Mouse (Mus musculus) CH12.LX (cell line): Measurements from ENCODE around the gene Rsu1. TPM values are rescaled to one million over a fixed set of nuclear protein-coding genes. Genes with fewer than 3 reads are reported as not detected.
A peak's percentile ranks its signal among the peaks of the same experiment; 100 is the strongest.

Source experiments
- DNase-seq: peaks from one replicate; pipeline ENCODE4 v3.0.0-alpha.2; 2013; ENCODE audit errors: extremely low read depth
- H3K27ac ChIP-seq: 2 replicates; pipeline ENCODE4 v1.5.1; 2012; ENCODE audit warnings: low read depth, mild to moderate bottlenecking, control low read depth, moderate library complexity; ENCODE audit not compliant: insufficient read depth
- H3K27me3 ChIP-seq: replicated peaks from 2 replicates; pipeline ENCODE3; 2012; ENCODE audit warnings: inconsistent platforms
- H3K36me3 ChIP-seq, 2 experiments: replicated peaks in 1 of 2; 2 replicates each; pipeline versions ENCODE3 to v1.6.1; 2012; ENCODE audit warnings: inconsistent platforms in 1 of 2, low read length in 1 of 2, mild to moderate bottlenecking in 1 of 2, mixed read lengths in 1 of 2, moderate library complexity in 1 of 2; ENCODE audit not compliant: control insufficient read depth in 1 of 2, insufficient read depth in 1 of 2
- H3K4me1 ChIP-seq, 2 experiments: 2 replicates each; pipeline ENCODE4 v1.6.1; 2012; ENCODE audit warnings: inconsistent platforms in 1 of 2, moderate library complexity in 1 of 2; ENCODE audit not compliant: insufficient read depth in 2 of 2, control insufficient read depth in 1 of 2
- H3K4me2 ChIP-seq: 2 replicates; pipeline ENCODE4 v1.6.1; 2012; ENCODE audit warnings: low read depth, mild to moderate bottlenecking, control low read depth; ENCODE audit not compliant: poor library complexity, insufficient read depth, severe bottlenecking
- H3K4me3 ChIP-seq, 3 experiments: fragments of 150-350 bp in 1 of 3; sonication (generic) in 1 of 3; replicated peaks in 1 of 3; 2 replicates each; pipeline versions ENCODE3 to v1.5.1; 2011 to 2012; ENCODE audit warnings: low read depth in 2 of 3, low read length in 2 of 3, mild to moderate bottlenecking in 2 of 3, moderate library complexity in 2 of 3, control low read depth in 1 of 3, improper control_type of control experiment in 1 of 3, inconsistent platforms in 1 of 3, mixed read lengths in 1 of 3; ENCODE audit not compliant: poor library complexity in 1 of 3
- H3K79me2 ChIP-seq: replicated peaks from 2 replicates; pipeline ENCODE4 v1.6.1; 2012; ENCODE audit warnings: mild to moderate bottlenecking, moderate library complexity; ENCODE audit not compliant: control insufficient read depth, poor library complexity, insufficient read depth, severe bottlenecking; ENCODE audit errors: extremely low read depth
- H3K9ac ChIP-seq: 2 replicates; pipeline ENCODE4 v1.6.1; 2012; ENCODE audit warnings: low read depth, mild to moderate bottlenecking, control low read depth, moderate library complexity; ENCODE audit not compliant: insufficient read depth
- H3K9me3 ChIP-seq: replicated peaks from 2 replicates; pipeline ENCODE3; 2012; ENCODE audit warnings: low read length, inconsistent platforms, mixed read lengths
- BHLHE40 ChIP-seq: IDR thresholded peaks from 2 replicates; pipeline ENCODE4 v1.6.1; 2011; ENCODE audit warnings: mild to moderate bottlenecking, low read depth, low read length, improper control_type of control experiment
- ELF1 ChIP-seq: IDR thresholded peaks from 2 replicates; pipeline ENCODE4 v1.6.1; 2014; ENCODE audit warnings: low read depth, mild to moderate bottlenecking, inconsistent platforms, low read length, improper control_type of control experiment
- EP300 ChIP-seq: IDR thresholded peaks from 2 replicates; pipeline ENCODE4 v1.6.1; 2011; ENCODE audit warnings: low read length, improper control_type of control experiment
- ETS1 ChIP-seq: conservative IDR thresholded peaks from 2 replicates; pipeline ENCODE4 v1.6.1; 2012; ENCODE audit warnings: low read depth, mild to moderate bottlenecking, inconsistent platforms, low read length, improper control_type of control experiment, moderate library complexity
- HCFC1 ChIP-seq: IDR thresholded peaks from 2 replicates; pipeline ENCODE4 v1.6.1; 2012; ENCODE audit warnings: low read depth, mild to moderate bottlenecking, inconsistent platforms, low read length, improper control_type of control experiment
- KAT2A ChIP-seq: IDR thresholded peaks from 2 replicates; pipeline ENCODE4 v1.6.1; 2012; ENCODE audit warnings: low read length, improper control_type of control experiment, inconsistent platforms; ENCODE audit not compliant: insufficient replicate concordance
- MAZ ChIP-seq: IDR thresholded peaks from 2 replicates; pipeline ENCODE4 v1.6.1; 2012; ENCODE audit warnings: low read depth, mild to moderate bottlenecking, inconsistent platforms, low read length, improper control_type of control experiment, moderate library complexity
- MEF2A ChIP-seq: IDR thresholded peaks from 2 replicates; pipeline ENCODE4 v1.6.1; 2014; ENCODE audit warnings: low read depth, mild to moderate bottlenecking, inconsistent platforms, low read length, improper control_type of control experiment, borderline replicate concordance
- MYC ChIP-seq: IDR thresholded peaks from 2 replicates; pipeline ENCODE4 v1.6.1; 2011; ENCODE audit warnings: low read depth, mild to moderate bottlenecking, improper control_type of control experiment, low read length
- PAX5 ChIP-seq: IDR thresholded peaks from 2 replicates; pipeline ENCODE4 v1.6.1; 2012; ENCODE audit warnings: low read length, inconsistent platforms, mixed read lengths
- POLR2A ChIP-seq: IDR thresholded peaks from 2 replicates; pipeline ENCODE4 v1.6.1; 2011; ENCODE audit warnings: low read depth, mild to moderate bottlenecking, improper control_type of control experiment, low read length
- POLR2AphosphoS2 ChIP-seq: IDR thresholded peaks from 2 replicates; pipeline ENCODE4 v1.6.1; 2011; ENCODE audit warnings: low read depth, low read length, improper control_type of control experiment
- RAD21 ChIP-seq: IDR thresholded peaks from 2 replicates; pipeline ENCODE4 v1.6.1; 2011; ENCODE audit warnings: low read depth, mild to moderate bottlenecking, low read length, improper control_type of control experiment, moderate library complexity
- SMC3 ChIP-seq: IDR thresholded peaks from 2 replicates; pipeline ENCODE4 v1.6.1; 2011; ENCODE audit warnings: low read depth, low read length, improper control_type of control experiment
- TBP ChIP-seq: conservative IDR thresholded peaks from 2 replicates; pipeline ENCODE4 v1.6.1; 2011; ENCODE audit warnings: low read depth, low read length, improper control_type of control experiment
- UBTF ChIP-seq: IDR thresholded peaks from 2 replicates; pipeline ENCODE4 v1.6.1; 2012; ENCODE audit warnings: low read depth, mild to moderate bottlenecking, inconsistent platforms, low read length, improper control_type of control experiment, moderate library complexity
- ZMIZ1 ChIP-seq: IDR thresholded peaks from 2 replicates; pipeline ENCODE4 v1.6.1; 2012; ENCODE audit warnings: low read depth, mild to moderate bottlenecking, inconsistent platforms, low read length, improper control_type of control experiment
- dilution Hi-C: fragments of 300-500 bp; cut with MboI; formaldehyde crosslinking; loops from 2 replicates; pipeline ENCODE4 v1.14.3; 2020; ENCODE audit warnings: low sequenced_read_pairs; ENCODE audit not compliant: extremely low pct_unique_long_range_greater_than_20kb, extremely low pct_ligation_motif_present
- in situ Hi-C: fragments of 300-500 bp; cut with MboI; formaldehyde crosslinking; loops from 3 replicates; pipeline ENCODE4 v1.14.3; 2019; ENCODE audit warnings: low sequenced_read_pairs, low pct_ligation_motif_present, low pct_unique_long_range_greater_than_20kb, mixed read lengths
- polyA plus RNA-seq: library from polyadenylated mRNA; unstranded; fragments of >175 nt; gene quantifications from 2 replicates; pipeline ENCODE4 v1.2.1, GENCODE M21; 2012; ENCODE audit warnings: low read depth; ENCODE audit not compliant: insufficient read length
- total RNA-seq, 2 experiments: library from RNA; depleted of rRNA; stranded (reverse); fragments of 300-350 nt in 1 of 2; fragments of >200 nt in 1 of 2; gene quantifications; 2 replicates each; pipeline ENCODE4 v1.2.3; 2012 to 2014

Rsu1 gene
- total and polyA plus RNA-seq, 3 experiments = 29.5 to 108 (median 86.4) TPM

- in situ Hi-C loops = loop anchor here (10.0 to 25.0 kb wide), 2 partner anchors 525 to 792 kb away; no protein-coding TSS in a partner anchor
- TF ChIP-seq POLR2AphosphoS2 = no peak
- no peak for TF ChIP-seq ETS1
- TF ChIP-seq KAT2A = no peak
- no peak for TF ChIP-seq MAZ
- TF ChIP-seq MEF2A = no peak
- no peak for TF ChIP-seq PAX5
- TF ChIP-seq ZMIZ1 = no peak
- TF ChIP-seq HCFC1 = no peak
- TF ChIP-seq EP300 = no peak
- TF ChIP-seq SMC3 = no peak
- TF ChIP-seq ELF1 = no peak
- TF ChIP-seq TBP = no peak
- no peak for TF ChIP-seq POLR2A
- no peak for TF ChIP-seq RAD21
- TF ChIP-seq UBTF = no peak
- TF ChIP-seq, all 38 proteins: peak for 0
- Histone ChIP-seq H3K27me3 (no peaks in the 10 kb centered on the region), H3K36me3 (peaks cover 0 to 24% of the 10 kb centered on the region in 2 experiments), H3K4me1 (peaks cover 0 to 38% of the 10 kb centered on the region in 2 experiments; a peak in 2 of 4 replicates), H3K9ac (no peak overlapping the region), H3K9me3 (peaks cover 16% of the 10 kb centered on the region), H3K4me3 (no peak overlapping the region), H3K79me2 (no peaks in the 10 kb centered on the region), H3K27ac (no peak overlapping the region), H3K4me2 (no peak overlapping the region)
- dilution Hi-C loops = no loop called here
- DNase-seq = no peak
Observed at GRCm38 (mm10) chr2:13229686-13230085, 41.5 kb downstream of the Rsu1 start.

GRCm38 (mm10) chr2:13226031-13226430, 45.2 kb downstream of the Rsu1 start:
- dilution Hi-C loops = no loop called here
- H3K9me3 ChIP-seq = peaks cover 16% of the 10 kb centered on the region
- in situ Hi-C loops = loop anchor here (25.0 kb wide), 1 partner anchor 789 kb away; no protein-coding TSS in a partner anchor
- no peak overlapping the region for H3K4me2 ChIP-seq
- H3K27ac ChIP-seq = no peak overlapping the region
- no peak overlapping the region for H3K9ac ChIP-seq
- no peak for DNase-seq
- no peaks in the 10 kb centered on the region for H3K79me2 ChIP-seq
- no peak overlapping the region for H3K4me3 ChIP-seq
- TF ChIP-seq BHLHE40 (peak; percentile 22; the same call in 1 of the 2 replicates), MYC (no peak)
- H3K36me3 ChIP-seq = peaks cover 0 to 35% of the 10 kb centered on the region in 2 experiments
- peaks cover 0 to 44% of the 10 kb centered on the region in 2 experiments; a peak in 2 of 4 replicates for H3K4me1 ChIP-seq
- no peaks in the 10 kb centered on the region for H3K27me3 ChIP-seq
